Mouse (Mus musculus) olfactory bulb, adult 2 months (tissue): Measurements from ENCODE around the gene Clstn1.

Source experiments
- CTCF ChIP-seq: fragments of 200-500 bp; IDR thresholded peaks from 2 replicates; pipeline ENCODE4 v1.5.1; 2012; ENCODE audit warnings: low read depth, mild to moderate bottlenecking, low read length, moderate library complexity; ENCODE audit not compliant: insufficient read depth
- POLR2A ChIP-seq: fragments of 200-500 bp; IDR thresholded peaks from 2 replicates; pipeline ENCODE4 v1.6.1; 2012; ENCODE audit warnings: mild to moderate bottlenecking, low read depth, low read length, moderate library complexity; ENCODE audit not compliant: insufficient read depth

GRCm38 (mm10) chr4:149561986-149562904 is 24.0 kb upstream of the Clstn1 start:
- TF ChIP-seq CTCF (no peak), POLR2A (no peak)
